Mouse (Mus musculus): ENCODE data around the gene Creb3l2. TPM values are rescaled to one million over a fixed set of nuclear protein-coding genes. Genes with fewer than 3 reads are reported as not detected.

The Creb3l2 gene
- total RNA-seq, 4 experiments from 2014 or later: 10.0 to 13.7 (median 11.1) TPM

DNA sequence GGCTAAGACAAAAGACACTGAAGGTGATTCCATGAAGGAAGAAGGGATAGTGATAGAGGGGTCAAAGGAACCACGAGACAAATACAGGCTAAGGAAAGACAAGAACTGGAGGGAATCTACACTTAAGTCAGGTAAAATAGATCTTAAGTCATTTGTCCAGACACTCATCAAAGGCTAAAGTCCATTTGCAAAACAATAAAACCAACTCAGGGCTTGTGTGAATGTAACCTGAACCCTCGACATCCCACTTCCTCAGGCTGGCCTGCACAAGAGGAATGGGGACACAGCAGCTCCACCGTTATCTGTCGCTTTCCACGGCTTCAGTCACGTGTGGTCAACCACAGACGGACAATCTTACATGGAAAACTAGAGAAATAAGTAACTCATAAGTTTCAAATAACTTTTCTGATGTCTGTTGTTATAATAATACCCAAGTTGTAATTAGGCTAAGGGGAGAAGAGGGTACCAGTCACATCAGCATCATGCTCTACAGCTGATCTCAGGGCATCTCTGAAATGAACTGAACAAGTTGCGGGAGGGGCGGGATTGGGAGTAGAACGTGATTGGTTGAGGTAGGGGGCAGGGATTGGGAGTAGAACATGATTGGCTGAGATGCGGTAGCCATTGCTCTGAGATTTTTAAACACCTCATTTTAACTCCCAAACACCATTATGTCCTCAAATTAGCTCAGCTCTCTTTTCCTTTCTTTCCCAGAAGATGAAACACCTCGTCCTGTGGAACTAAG lies 63.9 kb downstream of the Creb3l2 start:
- no peak for DNase-seq (ENCODE audit: low spot score in 2 of 2)

- peak; percentile 12 to 28 for DNase-seq (ENCODE audit: low spot score in 2 of 2)
These were observed 64.6 kb downstream of the Creb3l2 start for GRCm38 (mm10) chr6:37377387-37377786.

GRCm38 (mm10) chr6:37375452-37375851 lies 66.5 kb downstream of the Creb3l2 start:
- DNase-seq (ENCODE audit: low spot score in 2 of 2): no peak

DNA sequence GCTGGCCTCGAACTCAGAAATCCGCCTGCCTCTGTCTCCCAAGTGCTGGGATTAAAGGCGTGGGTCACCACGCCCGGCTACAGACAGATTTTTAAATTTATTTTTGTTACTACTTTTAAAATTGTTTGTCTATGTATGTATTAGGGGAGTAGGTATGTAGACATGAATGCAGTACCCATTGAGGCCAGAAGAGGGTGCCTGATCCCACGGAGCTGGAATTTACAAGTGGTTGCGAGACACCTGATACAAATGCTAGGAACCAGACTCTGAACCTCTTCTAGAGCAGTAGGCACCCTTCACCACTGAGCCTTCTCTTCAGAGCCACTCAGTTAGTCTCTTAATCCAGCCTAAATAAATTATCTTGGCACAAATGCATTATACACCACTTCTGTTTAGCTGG lies 70.6 kb downstream of the Creb3l2 start:
- no peak for DNase-seq (ENCODE audit: low spot score in 2 of 2)

DNA sequence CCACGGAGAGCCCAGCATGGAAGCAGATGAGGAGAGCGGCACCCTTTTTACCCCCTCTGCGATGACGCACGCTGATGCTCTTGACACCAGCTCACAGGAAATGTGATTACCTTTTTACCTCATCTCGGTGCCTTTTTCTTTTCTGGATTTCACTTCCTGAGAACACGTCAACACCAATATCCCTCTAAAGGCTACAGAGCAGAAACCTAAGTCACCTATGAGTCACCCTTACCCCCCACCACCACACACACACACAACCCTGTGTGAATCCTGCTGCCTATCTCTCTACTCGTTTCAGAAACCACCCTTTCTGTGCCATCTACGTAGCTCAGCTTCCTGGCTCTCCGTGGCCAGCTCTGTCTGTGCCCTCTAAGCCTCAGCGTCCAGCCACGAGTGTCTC lies 71.4 kb downstream of the Creb3l2 start:
- no peak for DNase-seq (ENCODE audit: low spot score in 2 of 2)

- no peak for DNase-seq (ENCODE audit: low spot score in 2 of 2)
These were observed 72.2 kb downstream of the Creb3l2 start for GRCm38 (mm10) chr6:37369750-37370149.

GRCm38 (mm10) chr6:37368281-37368680 lies 73.7 kb downstream of the Creb3l2 start:
- no peak for DNase-seq (ENCODE audit: low spot score in 2 of 2)

GRCm38 (mm10) chr6:37366991-37367390 lies 75.0 kb downstream of the Creb3l2 start:
- DNase-seq (ENCODE audit: low spot score in 2 of 2): no peak

DNA sequence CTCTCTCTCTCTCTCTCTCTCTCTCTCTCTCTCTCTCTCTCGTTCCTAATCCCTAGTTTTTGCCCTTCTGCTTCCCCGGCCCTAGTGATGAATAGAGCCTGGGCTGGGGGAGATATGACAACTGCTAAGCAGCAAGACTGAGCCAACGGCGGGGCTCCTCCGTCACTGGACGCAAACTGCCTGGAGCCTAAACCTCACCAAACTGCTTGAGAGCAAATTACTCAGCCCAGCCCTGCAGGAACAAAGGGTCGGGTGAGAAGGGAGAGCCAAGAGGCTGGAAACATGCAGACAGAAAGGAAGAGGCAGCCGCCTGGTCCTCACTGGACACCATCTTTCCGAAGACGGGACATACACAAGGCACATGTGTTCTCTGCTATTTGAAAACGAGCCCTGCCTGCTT lies 76.8 kb downstream of the Creb3l2 start:
- DNase-seq (ENCODE audit: low spot score in 2 of 2): no peak

GRCm38 (mm10) chr6:37364361-37364760 lies 77.6 kb downstream of the Creb3l2 start:
- no peak for DNase-seq (ENCODE audit: low spot score in 2 of 2)

GRCm38 (mm10) chr6:37360813-37361385 lies 81.0 kb downstream of the Creb3l2 start:
- DNase-seq (ENCODE audit: low spot score in 2 of 2): no peak

- no peak for DNase-seq (ENCODE audit: low spot score in 2 of 2)
These were observed 87.3 kb downstream of the Creb3l2 start for GRCm38 (mm10) chr6:37354449-37355179.

DNA sequence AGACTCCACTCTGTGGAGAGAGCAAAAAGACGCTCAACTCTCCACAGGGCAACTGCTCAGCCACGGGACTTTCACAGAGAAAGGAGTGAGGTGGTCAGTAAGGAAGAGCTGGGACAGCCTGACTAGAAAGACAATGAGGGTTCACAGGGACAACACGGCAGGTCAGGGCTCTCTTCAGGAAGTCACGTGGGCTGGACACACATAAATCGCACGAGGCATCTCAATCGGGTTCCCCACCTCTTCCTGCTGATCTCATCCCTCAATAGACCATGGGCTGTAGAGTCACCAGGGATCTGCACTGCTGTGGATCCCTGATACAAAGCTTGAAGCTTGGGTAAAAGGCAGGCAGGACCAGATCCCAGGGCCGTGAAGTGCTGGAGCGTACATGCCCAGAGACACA lies 88.3 kb downstream of the Creb3l2 start:
- no peak for DNase-seq (ENCODE audit: low spot score in 2 of 2)

- no peak for DNase-seq (ENCODE audit: low spot score in 2 of 2)
These were observed 90.1 kb downstream of the Creb3l2 start for GRCm38 (mm10) chr6:37351731-37352380.

DNA sequence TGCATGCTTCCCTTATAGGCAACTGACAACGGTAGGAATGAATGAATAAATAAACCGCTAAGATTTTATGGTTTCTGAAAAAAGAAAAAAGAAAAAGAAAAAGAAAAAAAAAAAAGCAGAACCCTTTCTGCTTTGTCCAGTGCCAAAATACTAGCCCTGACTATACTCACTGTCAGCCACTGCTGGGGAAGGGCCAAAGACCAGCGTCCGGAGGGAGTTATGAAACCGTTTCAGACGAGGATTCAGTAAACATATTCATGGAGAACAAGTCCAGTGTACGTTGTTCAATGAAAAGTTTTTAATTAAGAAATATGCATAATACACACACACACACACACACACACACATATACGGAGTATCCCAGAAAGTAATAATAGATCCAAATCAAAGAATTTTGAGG lies 91.6 kb downstream of the Creb3l2 start:
- DNase-seq (ENCODE audit: low spot score in 2 of 2): no peak

DNA sequence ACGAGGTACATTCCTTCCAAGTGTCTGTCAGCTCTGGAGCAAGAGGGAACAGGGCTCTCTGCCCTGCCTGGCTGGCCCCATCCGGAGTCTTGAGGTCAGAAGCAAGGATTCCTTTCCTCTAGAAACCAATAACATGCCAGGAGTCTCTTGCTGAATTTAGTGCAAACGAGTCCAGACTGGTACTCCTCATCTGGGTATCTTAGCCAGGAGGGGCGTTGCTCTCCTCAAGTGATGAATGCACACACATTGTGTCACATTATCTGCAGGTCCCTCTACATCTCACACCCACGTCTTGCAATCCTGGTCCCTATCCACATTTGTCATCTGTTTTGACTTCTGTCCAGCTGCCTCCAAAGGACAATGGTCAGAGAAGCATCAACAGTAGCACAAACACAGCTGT lies 94.3 kb downstream of the Creb3l2 start:
- no peak for DNase-seq (ENCODE audit: low spot score in 2 of 2)

- DNase-seq (ENCODE audit: low spot score in 2 of 2): no peak
These were observed 103.9 kb downstream of the Creb3l2 start for GRCm38 (mm10) chr6:37338055-37338454.

GRCm38 (mm10) chr6:37336831-37337260 lies 105.1 kb downstream of the Creb3l2 start:
- no peak for DNase-seq (ENCODE audit: low spot score in 2 of 2)

DNA sequence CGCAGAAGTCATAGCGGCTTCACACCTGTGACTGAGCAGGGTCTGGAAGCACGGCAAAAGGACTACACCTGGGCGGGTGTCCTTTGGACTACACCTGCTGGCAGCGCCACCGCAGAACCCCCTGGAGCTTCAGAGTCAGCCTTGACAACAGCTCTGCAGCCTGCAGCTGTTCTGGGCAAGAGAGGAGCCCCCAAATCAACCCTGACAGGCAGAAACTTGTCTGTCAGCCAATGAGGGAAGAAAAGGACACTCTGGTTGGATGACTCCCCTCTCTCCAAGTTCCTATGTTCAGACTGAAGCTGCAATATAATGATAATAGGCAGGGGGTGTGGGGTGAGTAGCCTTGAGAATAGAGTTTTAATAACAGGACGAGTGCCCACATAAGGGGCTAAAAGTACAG lies 105.6 kb downstream of the Creb3l2 start:
- DNase-seq (ENCODE audit: low spot score in 2 of 2): no peak

DNA sequence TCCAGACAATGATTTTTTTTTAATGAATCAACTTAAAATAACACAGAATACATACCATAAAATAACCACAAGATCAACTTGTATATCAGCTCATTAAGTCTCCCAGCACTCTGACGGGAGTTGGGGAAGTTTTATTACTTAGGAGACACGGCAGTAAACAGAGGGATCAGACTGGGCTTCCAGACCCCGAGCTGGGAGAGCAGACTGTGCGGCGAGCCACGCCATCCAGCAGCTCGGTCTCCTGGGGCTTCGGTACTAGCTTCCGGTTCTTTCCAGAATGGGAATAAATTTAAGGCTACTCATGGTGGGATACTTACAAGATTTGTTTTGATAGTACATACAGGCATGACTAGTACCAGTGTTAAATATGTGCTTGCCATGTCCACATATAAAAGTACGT lies 109.1 kb downstream of the Creb3l2 start:
- no peak for DNase-seq (ENCODE audit: low spot score in 2 of 2)

GRCm38 (mm10) chr6:37329901-37330864 lies 111.8 kb downstream of the Creb3l2 start:
- DNase-seq (ENCODE audit: low spot score in 2 of 2): no peak
